Mouse (Mus musculus) testis, adult 2 months (tissue): ENCODE measurements around the gene Dctpp1. TPM values are rescaled to one million over a fixed set of nuclear protein-coding genes. Genes with fewer than 3 reads are reported as not detected.

Experiments
- H3K27ac ChIP-seq: fragments of 200-500 bp; 2 replicates; pipeline ENCODE4 v1.5.1; 2012; ENCODE audit warnings: low read depth, low read length; ENCODE audit not compliant: control insufficient read depth, insufficient read depth
- H3K27me3 ChIP-seq: fragments of 200-500 bp; 2 replicates; pipeline ENCODE4 v1.6.1; 2012; ENCODE audit warnings: mild to moderate bottlenecking, low read length, moderate library complexity; ENCODE audit not compliant: control insufficient read depth, insufficient read depth
- H3K36me3 ChIP-seq: fragments of 200-500 bp; 2 replicates; pipeline ENCODE4 v1.6.1; 2012; ENCODE audit warnings: mild to moderate bottlenecking, low read length; ENCODE audit not compliant: control insufficient read depth, insufficient read depth
- H3K4me1 ChIP-seq: fragments of 200-500 bp; 2 replicates; pipeline ENCODE4 v1.6.1; 2012; ENCODE audit warnings: low read length; ENCODE audit not compliant: control insufficient read depth, insufficient read depth
- H3K4me3 ChIP-seq: fragments of 200-500 bp; 2 replicates; pipeline ENCODE4 v1.5.1; 2012; ENCODE audit warnings: low read depth, mild to moderate bottlenecking, low read length, moderate library complexity, mixed read lengths; ENCODE audit not compliant: control insufficient read depth
- CTCF ChIP-seq: fragments of 200-500 bp; IDR thresholded peaks from 2 replicates; pipeline ENCODE4 v1.5.1; 2012; ENCODE audit warnings: low read depth, mild to moderate bottlenecking, inconsistent platforms, low read length, moderate library complexity; ENCODE audit not compliant: control insufficient read depth, insufficient read depth, insufficient replicate concordance
- POLR2A ChIP-seq: fragments of 200-500 bp; IDR thresholded peaks from 2 replicates; pipeline ENCODE4 v1.6.1; 2012; ENCODE audit warnings: low read depth, mild to moderate bottlenecking, inconsistent platforms, low read length, moderate library complexity; ENCODE audit not compliant: control insufficient read depth
- polyA plus RNA-seq: library from polyadenylated mRNA; depleted of rRNA; stranded (reverse); fragments of >200 nt; gene quantifications from 2 replicates; pipeline ENCODE4 v1.2.3, GENCODE M21; 2012; rRNA removed

The Dctpp1 gene
- polyA plus RNA-seq, 1 experiment: 22.2 TPM

GRCm38 (mm10) chr7:127207374-127208294 is 52.9 kb downstream of the Dctpp1 start:
- Histone ChIP-seq H3K4me1 (peaks cover 11% of the 10 kb centered on the region), H3K27me3 (no peaks in the 10 kb centered on the region), H3K4me3 (peak overlapping the region; percentile 73), H3K27ac (0 out of 2 replicates have a peak overlapping the region, but pooled peaks have one; percentile 8), H3K36me3 (no peaks in the 10 kb centered on the region)
- TF ChIP-seq CTCF (no peak), POLR2A (no peak)

Other genes starting within 250 kb of the Dctpp1 start
- 3.0 and 4.0 TPM in 2 replicates for gene Mvp, start 246.1 kb downstream of the Dctpp1 start, polyA plus RNA-seq
- 0.90 and 1.2 TPM in 2 replicates for gene Pagr1b, start 244.2 kb downstream of the Dctpp1 start, polyA plus RNA-seq
- gene Pagr1a, start 243.4 kb downstream of the Dctpp1 start, polyA plus RNA-seq: 1.3 and 2.0 TPM in 2 replicates
- 13.5 and 16.2 TPM in 2 replicates for gene Gm42742, start 239.6 kb downstream of the Dctpp1 start, polyA plus RNA-seq
- 2.7 and 3.4 TPM in 2 replicates for gene Prrt2, start 239.5 kb downstream of the Dctpp1 start, polyA plus RNA-seq
- 59.1 and 59.6 TPM in 2 replicates for gene Maz, start 233.7 kb downstream of the Dctpp1 start, polyA plus RNA-seq
- 10.2 and 11.2 TPM in 2 replicates for gene Kif22, start 218.2 kb downstream of the Dctpp1 start, polyA plus RNA-seq
- gene Zg16, start 173.4 kb downstream of the Dctpp1 start, polyA plus RNA-seq: 0.76 and 0.93 TPM in 2 replicates
- 4.6 and 4.9 TPM in 2 replicates for gene AI467606, start 169.3 kb downstream of the Dctpp1 start, polyA plus RNA-seq
- 0.05 and 0.22 TPM in 2 replicates for gene Qprt, start 138.5 kb downstream of the Dctpp1 start, polyA plus RNA-seq
- gene Spn, start 122.9 kb downstream of the Dctpp1 start, polyA plus RNA-seq: 0.09 and 0.10 TPM in 2 replicates
- gene Cd2bp2, start 64.7 kb downstream of the Dctpp1 start, polyA plus RNA-seq: 19.6 and 27.8 TPM in 2 replicates
- 5.1 and 6.3 TPM in 2 replicates for gene Tbc1d10b, start 52.2 kb downstream of the Dctpp1 start, polyA plus RNA-seq
- 1.3 and 1.4 TPM in 2 replicates for gene Mylpf, start 51.8 kb downstream of the Dctpp1 start, polyA plus RNA-seq
- 3.4 and 3.7 TPM in 2 replicates for gene Zfp553, start 27.6 kb downstream of the Dctpp1 start, polyA plus RNA-seq
- 2.8 and 3.2 TPM in 2 replicates for gene Sept1, start 27.6 kb downstream of the Dctpp1 start, polyA plus RNA-seq
- 41.0 and 48.4 TPM in 2 replicates for gene Zfp771, start 16.4 kb downstream of the Dctpp1 start, polyA plus RNA-seq
- gene Sephs2, start 13.3 kb upstream of the Dctpp1 start, polyA plus RNA-seq: 79.1 and 84.0 TPM in 2 replicates
- 0.79 and 0.93 TPM in 2 replicates for gene Itgal, start 35.6 kb upstream of the Dctpp1 start, polyA plus RNA-seq
- 42.7 and 45.0 TPM in 2 replicates for gene Zfp768, start 84.9 kb upstream of the Dctpp1 start, polyA plus RNA-seq
- 1.0 and 1.4 TPM in 2 replicates for gene Zfp747, start 115.3 kb upstream of the Dctpp1 start, polyA plus RNA-seq
- gene 9130019O22Rik, start 126.5 kb upstream of the Dctpp1 start, polyA plus RNA-seq: 0.32 and 0.37 TPM in 2 replicates
- gene E430018J23Rik, start 132.9 kb upstream of the Dctpp1 start, polyA plus RNA-seq: 6.2 and 6.7 TPM in 2 replicates
- gene Zfp764, start 146.1 kb upstream of the Dctpp1 start, polyA plus RNA-seq: 0.30 and 0.31 TPM in 2 replicates
- 18.6 and 30.1 TPM in 2 replicates for gene Zfp688, start 161.4 kb upstream of the Dctpp1 start, polyA plus RNA-seq
- gene Zfp689, start 188.4 kb upstream of the Dctpp1 start, polyA plus RNA-seq: 11.2 and 12.7 TPM in 2 replicates
- 55.4 and 58.4 TPM in 2 replicates for gene Prr14, start 198.9 kb upstream of the Dctpp1 start, polyA plus RNA-seq
- gene Fbrs, start 218.5 kb upstream of the Dctpp1 start, polyA plus RNA-seq: 42.8 and 44.8 TPM in 2 replicates